Mouse (Mus musculus) thymus, adult 18-20 months (tissue): ENCODE data around the gene Edaradd.
"Not testable (repeated sequence)": the region's sequence is repeated elsewhere in the genome, so short reads cannot be mapped to it uniquely, and the experiment has no call there.

Experiments used
- DNase-seq, 2 experiments: peaks; one replicate each; pipeline ENCODE4 v3.0.0; 2022; ENCODE audit warnings: mixed read lengths in 2 of 2

The Edaradd gene

DNA sequence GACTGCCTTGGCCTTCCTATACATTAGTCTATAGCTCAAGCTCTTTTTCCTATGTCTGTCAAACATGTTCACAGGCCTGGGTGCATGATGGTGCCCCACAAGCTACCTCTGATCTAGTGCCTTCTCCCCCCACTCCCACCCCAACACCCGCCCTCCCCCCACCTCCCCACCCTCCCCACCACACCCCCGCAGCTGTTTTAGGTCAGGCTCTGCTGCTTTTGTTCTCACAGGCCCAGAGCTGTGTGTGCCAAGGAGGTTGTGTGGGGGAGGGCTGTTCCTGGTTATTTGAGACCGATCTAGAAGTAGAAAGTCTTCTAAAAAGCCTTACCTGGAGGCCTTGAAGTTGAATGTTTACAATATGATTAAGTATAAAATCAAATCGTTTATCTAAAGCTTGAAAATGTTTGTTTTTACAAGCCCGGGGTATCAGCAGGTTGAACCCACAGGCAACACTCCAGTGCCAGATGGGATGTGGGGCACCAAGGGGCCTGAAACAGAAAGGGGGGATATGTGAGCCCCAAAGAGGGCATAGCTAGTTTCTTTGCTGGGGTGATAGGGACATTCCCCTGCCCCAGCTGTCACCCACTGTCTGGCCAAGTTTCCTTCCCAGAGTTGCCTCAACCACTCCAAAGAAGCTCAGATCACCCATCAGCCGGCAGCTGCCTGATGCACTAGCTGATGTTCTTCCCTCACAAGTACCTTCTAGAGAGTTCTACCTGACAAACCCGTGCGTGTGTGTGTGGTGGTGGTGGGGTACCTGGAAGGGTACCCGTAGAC is 8.9 kb downstream of the Edaradd start:
- DNase-seq = peak; percentile 46 to 76

DNA sequence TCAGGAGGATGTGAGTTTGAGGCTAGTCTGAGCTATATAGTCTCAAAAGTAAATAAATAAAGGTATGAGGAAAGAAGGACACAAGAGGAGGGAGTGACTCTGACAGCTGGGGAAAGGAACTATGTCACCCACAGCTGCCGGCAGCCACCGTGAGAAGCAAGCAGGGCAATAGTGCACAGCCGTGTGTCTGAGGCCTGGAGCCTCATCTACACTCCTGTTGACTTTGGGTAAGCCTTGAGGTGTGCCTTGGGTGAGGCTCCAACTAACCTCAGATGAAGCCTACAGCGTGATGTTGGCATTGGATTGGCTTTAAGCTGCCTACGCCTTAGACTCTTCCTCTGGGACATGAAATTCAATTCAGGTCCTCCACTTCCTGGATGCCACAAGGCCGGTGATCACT is 10.2 kb downstream of the Edaradd start:
- DNase-seq = peak; percentile 50 to 67

DNA sequence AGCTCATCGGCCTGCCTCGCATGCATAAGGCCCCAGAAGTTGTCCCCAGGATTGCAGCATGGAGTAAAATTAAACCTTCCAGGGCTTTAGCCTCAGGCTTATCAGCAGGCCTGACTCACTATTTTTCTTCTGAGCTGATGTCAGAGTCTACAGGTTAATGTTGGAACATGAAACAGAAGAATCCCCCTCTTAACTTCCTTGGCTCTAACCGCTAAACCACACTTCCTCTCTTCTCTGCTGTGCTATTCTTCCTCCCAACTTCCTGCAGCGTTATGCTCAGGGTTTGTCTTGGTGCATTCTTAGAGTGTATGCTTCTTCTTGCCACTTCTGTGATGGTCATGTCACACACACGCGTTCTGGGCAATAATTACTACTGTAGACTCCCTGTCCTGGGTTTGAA is 12.8 kb downstream of the Edaradd start:
- peak in 1 of 2 experiments; percentile 64 for DNase-seq

DNA sequence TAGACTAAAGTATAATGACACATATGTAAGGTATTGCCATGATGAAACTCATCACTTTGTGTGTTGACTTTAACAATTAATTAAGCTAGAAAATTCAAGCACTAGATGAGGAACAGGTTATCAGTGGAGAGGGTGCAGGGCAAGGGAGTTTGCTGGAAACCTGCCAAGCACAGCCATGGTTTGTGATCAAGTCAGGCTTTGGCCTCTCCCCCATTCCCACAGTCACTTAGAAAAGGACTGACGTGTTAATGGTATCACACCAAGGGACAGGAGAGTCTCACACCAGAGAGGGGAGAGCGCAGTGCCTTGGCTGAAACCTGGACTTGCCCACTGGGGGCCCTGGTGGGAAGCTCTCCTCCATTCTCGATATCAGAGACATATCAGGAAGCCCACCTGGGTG is 14.9 kb downstream of the Edaradd start:
- DNase-seq = no peak

DNA sequence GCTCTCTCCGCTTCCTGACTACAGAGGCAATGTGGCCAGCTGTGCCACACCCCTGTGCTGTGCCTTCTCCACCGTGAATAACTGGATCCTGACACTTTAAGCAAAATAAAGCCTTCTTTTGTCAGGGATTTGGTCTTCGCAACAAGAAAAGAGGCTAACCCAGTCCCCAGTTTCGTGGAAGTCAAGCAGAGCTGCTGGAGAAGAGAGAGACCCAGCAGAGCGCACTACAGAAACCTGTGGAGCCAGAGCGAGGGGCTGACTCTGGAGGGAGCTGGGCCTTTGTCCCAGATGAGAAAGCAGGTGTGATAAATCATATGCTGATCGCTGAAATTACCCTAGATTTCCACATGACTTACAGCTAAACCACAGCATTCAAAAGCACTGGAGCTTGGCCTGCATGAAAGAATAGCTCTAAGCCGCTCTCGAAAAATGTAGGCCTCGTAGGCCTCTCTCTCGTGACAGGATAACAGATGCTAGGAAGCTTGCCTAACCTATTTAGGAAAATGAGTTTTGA is 16.9 kb downstream of the Edaradd start:
- DNase-seq = peak in 1 of 2 experiments; percentile 24

DNA sequence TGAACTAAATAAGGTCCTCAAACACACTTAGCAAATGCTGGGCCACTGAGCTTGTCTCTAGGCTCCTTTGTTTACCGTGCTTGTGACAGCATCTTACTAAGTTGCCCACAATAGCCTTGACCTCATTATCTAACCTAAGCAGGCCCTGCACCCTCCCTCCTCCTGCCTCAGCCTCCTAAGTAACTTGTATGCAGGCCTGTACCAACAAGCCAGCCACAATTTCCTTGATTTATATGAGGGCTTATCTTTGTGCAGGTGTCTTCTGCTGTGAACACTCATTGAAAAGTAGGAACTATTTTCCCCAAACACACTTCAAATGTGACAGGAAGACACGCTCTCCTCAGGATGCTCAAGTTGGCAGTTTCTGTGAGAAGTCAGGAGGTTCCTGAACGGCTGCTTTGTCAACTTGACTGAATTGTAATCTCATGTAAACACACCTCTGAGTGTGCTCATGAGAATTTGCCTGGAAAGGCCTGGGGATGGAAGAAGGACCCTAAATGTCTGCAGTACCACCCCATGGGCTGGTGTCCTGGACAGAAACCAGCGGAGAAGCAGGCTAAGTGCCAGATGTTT is 17.5 kb downstream of the Edaradd start:
- peak; percentile 18 to 30 for DNase-seq

DNA sequence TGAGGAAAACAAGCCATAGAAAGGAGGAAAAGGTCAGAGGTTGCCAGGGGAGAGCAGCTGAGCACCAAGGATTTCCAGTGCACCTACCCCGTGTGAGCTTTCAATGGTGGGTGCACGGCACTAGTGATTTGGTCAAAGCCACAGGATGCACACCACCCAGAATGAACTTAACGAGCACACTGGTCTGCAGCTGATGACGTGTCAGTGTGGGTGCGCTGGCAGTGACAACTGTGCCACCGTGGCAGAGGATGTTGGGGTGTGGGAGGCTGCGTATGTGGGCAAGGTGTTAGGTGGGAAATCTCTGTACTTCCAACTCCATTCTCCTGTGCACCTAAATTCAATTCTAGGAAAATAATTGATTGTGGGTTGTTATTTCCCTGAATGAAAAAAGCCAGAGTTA is 21.1 kb downstream of the Edaradd start:
- no peak for DNase-seq

DNA sequence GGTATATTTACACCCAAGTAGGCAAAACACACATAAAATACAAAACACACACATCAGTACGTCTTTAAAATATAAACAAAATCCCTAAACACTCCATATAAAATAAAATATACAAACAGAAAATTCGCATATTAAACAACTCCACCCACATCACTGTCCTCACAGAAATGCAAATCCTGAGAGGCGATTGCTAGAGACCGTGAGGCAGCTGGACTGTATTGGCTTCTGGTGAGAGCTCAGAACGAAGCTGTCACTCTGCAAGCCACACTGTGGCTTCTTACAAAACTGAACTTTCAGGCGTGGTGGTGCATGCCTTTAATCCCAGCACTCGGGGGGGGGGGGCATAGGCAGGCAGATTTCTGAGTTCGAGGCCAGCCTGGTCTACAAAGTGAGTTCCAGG is 22.4 kb downstream of the Edaradd start:
- DNase-seq = no peak

DNA sequence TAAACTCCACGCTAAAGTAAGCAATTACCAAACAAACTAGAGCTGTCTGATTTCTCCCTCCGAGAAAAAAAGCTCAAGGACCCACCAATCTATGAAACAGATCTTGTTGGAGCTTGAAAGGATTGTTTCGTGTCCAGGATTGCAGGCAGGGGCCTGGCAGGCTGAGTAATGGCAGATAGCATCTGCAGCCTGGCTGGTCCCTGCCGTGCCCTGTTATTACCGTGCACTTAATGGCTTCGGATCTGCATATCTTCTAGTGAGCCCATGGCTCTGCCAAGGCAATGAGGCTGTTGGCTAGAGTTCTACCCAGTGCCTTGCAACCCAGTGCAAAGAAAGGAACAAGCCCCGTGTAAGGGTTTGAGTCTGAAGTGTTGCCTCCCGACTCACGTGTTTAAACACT is 25.5 kb downstream of the Edaradd start:
- DNase-seq = no peak

DNA sequence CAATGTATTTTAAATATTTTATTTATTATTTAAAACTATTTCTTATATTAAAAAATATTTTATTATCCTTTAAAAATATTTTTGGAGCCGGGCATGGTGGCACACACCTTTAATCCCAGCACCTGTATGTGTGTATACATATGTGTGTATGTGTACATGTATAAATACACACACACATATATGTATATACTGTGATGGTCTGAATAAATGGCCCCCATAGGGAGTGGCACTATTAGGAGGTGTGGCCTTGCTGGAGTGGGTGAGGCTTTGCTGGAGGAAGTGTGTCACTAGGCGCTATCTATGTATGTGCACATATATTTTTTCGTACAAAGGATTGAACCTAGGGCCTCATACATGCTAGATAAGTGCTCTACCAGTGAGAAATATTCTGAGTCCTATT is 27.7 kb downstream of the Edaradd start:
- no peak for DNase-seq

DNA sequence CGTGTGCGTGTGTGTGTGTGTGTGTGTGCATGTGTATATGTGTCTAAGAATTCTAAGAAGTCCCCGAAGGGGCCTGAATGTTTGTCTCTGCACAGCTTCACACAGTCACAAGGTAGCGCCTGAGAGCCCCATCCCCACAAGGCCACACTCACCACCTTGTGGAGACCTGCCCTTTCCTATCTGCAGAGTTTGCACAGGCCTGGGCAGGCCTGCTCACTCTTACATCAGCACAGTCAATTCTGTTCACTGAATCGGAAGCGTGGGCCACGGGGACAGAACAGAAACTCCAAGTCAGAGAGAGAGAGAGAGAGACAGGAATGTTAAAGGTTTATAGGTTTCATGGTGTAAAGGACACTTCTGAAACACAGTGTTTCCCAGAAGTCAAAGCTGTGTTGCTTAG is 34.6 kb downstream of the Edaradd start:
- no peak for DNase-seq

DNA sequence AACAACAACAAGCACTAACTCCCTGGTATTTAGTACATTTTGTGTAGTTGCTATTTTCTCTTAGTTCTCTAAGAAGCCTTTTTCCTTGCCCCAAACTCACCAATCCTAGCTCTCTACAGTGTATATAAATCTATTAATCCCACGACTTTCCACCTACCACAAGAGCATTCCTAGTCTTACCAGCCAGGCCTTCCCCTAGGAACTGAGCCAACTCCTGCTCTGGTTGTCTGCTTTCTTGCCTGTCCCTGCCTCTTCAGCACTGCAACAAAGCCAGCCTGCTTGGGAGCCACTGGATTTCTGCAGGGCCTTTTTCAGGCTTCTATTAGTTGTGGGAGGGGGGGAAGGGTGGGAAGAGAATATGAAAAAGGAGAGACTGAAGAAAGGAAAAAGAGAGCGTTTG is 35.0 kb downstream of the Edaradd start:
- DNase-seq = no peak

DNA sequence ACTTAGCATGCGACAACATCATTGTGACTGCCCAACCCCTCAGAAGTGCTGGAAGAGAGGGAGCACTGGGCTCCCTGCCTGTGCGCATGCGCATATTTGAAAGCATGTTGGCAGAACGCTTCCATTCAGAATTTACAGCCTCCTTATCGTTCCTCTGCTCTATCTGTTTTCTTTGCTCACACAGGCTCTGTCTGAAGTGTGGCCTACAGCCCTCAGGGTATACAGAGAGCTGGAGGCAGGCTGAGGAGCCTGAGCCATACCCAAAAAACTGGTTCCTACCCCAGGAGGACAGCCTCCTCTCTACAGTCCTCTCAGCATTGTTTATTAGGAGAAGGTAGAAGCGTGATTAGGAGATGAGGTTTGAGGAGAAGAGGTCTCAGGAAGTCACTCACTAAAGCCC is 40.4 kb downstream of the Edaradd start:
- no peak for DNase-seq

DNA sequence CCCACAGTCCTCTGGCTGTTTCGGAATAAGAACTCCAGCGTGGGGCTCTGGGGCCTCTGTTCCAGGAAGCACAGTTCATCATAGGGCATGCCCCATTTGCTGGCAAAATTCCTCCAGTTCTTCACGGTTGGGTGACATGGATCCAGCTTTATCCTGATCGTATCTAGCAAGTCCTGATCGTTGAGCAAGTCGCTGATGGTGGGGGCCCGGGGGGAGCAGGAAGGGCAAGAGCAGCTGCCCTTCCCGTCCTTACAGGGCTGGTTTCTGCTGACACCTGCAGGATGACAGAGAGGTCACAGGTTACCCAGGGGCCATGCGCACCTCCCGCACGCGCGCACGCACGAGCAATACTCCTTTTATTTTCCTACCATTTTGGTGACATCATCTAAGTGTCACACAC is 41.9 kb downstream of the Edaradd start:
- no peak for DNase-seq

DNA sequence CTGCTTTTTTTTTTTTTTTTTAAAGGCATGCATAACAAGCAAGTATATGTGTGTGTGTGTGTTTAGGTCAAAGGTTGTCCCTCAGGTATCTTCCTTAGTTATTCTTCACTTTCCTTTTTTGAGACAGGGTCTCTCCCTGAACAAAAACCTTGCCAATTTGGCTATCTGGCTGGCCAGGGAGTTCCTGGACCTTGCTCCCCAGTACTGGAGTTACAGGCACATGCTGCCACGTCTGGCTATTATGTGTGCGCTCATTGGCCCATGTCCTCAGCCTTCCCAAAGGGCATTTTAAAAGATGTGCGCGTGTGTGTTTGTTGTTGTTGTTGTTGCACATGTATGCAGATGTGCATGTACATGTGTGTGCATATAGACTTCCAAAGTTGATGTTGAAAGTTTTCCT is 43.4 kb downstream of the Edaradd start:
- no peak for DNase-seq

DNA sequence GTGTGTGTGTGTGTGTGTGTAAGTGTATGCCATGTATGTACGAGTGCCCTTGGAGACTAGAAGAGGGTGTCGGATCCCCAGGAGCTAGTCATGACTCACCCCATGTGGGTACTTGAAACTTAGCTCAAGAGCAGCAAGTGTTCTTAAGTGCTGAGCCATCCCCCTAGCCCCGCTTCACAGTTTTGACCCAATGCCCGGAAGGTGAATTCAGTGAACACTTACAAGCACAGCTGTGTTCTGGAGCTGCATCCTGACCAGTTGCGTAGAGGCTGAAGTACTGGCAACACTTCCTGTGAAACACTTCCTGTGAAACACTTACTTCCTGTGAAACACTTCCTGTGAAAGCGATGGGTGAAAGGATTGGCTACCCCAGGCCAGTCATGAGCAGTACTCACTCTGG is 45.0 kb downstream of the Edaradd start:
- DNase-seq = peak in 1 of 2 experiments; percentile 24

DNA sequence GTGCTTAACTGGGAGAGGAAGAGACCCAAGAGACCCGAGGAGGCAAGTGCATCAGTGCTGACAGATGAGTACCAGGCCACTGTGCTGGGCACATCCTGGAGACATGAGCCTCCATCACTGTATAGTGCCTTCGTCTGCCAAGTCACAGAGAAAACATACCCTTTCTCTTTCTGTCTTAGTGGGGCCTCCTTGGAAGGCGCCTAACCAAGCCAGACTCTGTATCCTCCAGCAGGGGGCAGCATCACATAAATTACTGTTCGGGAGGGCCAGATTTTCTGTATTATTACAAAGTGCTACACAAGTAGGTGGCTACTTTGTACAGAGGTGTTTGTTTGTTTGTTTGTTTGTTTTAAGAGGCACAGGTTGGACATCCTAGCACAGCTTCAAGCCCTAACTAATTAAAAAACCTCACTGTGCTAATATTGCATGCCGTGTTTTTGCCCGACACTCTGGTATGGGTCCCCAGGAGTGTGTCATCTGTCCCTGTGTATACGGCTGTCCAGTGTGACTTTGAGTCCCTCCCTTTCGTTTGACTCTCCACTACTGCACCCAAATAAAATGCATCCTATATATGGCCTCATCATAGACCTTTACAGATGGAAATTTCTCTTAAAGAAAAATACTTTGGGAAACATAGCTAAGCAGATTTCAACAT is 46.4 kb downstream of the Edaradd start:
- peak; percentile 39 to 51 for DNase-seq

DNA sequence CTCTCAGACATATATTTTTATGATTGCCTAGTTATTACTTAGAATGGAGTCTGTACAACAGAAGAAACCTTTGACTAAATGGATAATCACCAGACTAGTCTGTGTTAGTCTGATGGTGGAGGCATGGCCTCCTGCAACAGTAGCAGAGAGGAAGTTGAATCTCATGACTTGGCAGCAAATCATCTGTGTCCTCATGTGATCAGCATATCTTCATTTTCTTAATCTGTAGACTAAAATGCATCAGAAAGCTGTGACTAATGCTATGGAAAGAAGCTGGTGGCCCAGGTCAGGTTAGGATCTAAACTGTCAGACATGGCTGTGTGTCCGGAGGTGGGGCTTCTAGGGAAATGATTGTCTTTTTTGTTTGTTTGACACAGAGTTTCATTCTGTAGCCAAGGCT is 51.8 kb downstream of the Edaradd start:
- no peak for DNase-seq

DNA sequence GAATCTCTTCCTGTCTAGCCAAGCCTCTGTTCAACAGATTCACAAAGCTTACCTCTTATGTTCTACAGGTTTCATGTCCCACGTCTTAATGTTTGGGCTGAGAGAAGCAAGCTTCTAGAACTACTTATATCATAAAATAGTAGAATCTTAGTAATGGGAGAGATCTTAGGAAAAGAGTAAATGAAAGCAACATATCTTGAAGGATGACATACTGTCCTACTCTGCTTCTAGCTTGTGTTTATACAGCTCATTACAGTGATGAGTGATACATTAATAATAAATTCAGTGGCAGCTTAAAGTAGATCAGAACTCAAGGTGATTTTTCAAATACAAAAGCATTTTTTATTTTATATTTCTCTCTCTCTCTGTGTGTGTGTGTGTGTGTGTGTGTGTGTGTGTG is 55.4 kb downstream of the Edaradd start, which contains the start of gene Lgals8:
TSS of gene Lgals8 (minus strand) at position 101 of the 400 bp plus-strand sequence.
- DNase-seq = no peak

DNA sequence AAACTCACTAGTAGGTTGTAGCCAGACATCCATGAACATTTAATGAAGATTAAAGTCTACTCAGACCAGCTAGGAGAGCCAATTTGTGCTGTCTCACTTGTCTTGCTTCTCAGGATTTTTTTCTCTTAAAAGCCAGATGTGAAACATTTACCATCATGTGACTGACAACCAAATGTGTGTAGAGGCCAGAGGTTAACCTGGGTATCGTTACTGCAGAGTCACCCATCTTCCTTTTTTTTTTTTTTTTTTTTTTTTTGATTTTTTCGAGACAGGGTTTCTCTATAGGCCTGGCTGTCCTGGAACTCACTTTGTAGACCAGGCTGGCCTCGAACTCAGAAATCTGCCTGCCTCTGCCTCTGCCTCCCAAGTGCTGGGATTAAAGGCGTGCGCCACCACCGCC is 56.1 kb downstream of the Edaradd start:
- DNase-seq = not testable (repeated sequence)

DNA sequence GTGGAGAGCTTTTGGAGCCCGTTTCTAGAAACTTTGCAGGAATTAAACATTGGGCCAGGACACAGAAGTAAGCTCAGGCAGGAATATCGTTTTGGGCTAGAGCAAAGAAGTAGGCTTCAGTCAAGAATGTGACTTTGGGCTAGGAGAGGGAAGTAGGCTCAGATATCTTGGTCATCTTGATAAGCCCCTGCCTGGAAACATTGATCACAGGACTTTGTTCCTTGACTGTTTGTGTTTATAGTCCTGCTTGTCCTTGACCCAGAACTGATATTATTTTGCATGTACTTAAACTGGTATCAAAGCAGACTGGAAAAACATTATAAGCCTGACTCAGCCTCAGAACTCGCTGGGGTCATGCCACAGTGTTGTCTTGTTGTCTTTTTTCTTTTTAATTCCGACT is 57.6 kb downstream of the Edaradd start:
- no peak for DNase-seq

DNA sequence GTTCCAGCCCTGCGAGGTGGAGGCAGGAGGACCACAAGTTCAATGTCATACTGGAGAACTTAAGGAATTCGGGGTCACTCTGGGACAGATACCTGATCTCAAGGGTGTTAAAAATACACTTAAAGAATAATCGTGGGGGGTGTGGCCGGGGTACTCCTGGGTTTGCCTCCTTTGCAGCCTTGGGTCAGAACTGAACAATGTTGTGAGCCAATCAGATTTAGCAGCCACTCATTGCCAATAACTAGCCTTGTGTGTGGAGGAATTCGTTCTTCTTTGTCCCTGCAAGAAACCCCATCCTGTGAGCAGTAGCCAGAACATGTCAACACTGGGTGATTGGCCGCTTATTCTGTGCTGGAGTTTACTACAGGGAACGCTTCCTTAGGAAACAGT is 58.5 kb downstream of the Edaradd start:
- no peak for DNase-seq

DNA sequence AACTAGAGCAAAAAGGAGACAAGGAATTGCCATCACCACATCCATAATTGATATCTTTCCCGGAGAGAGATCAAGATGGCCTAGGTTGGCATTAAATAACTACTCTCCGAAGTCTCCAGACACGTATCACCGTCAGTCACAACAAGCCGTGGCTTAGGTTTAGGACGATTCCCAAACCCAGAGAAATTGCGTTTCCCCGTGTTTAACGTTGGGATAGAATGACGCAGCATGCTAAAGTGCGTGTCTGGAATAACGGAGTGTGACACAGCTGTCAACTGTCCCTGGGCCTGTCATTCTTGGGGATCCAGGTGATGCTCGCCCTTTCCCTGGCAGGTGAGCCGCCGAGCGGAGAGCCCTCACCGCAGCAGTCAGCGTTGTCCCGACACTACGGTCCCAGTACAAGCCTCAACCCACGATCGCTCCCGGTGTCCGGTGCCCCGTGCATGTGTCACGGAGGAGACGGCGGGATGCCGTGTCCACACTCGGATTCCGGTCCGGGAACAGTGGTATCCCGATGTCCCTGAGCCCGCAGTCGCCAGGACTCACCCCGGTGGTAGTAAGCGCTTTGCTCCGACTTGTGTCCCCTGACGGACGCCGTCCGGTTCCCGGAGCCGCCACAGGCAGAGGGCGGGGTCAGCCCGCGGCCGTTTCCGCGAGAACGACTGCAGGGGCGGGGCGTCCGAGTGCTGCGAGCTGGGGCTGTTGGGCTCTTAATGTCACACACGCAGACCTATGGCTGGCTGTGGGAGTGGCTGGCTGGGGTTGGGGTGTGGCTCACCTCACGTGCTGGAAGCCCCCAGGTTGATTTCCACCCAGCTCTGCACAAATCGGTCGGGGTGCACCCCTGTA is 59.1 kb downstream of the Edaradd start:
- DNase-seq = peak; percentile 90 to 92
